Mouse (Mus musculus) adrenal gland, adult 2 months (tissue): ENCODE results near the gene Kcnj10. TPM values are rescaled to one million over a fixed set of nuclear protein-coding genes. Genes with fewer than 3 reads are reported as not detected.

ENCODE experiments used
- polyA plus RNA-seq: library from polyadenylated mRNA; depleted of rRNA; stranded (reverse); fragments of >200 nt; gene quantifications from 2 replicates; pipeline ENCODE4 v1.2.3, GENCODE M21; 2012; rRNA removed
- total RNA-seq, 2 experiments: library from RNA; stranded (reverse); gene quantifications; 2 replicates each; pipeline ENCODE4 v1.2.3; 2021

Gene Kcnj10
- total and polyA plus RNA-seq, 3 experiments, result 1.0 to 1.1 (median 1.1) TPM

Other genes with a start within 250 kb of the Kcnj10 start
- gene Pex19, start 214.5 kb upstream of the Kcnj10 start, total RNA-seq, result 100 to 1,000 TPM; 112 to 114 TPM
- 104 and 114 TPM in 2 replicates for gene Pex19, start 214.5 kb upstream of the Kcnj10 start, polyA plus RNA-seq
- 100 to 1,000 TPM; 110 to 120 TPM for gene Dcaf8, start 193.1 kb upstream of the Kcnj10 start, total RNA-seq
- gene Dcaf8, start 193.1 kb upstream of the Kcnj10 start, polyA plus RNA-seq, result 61.1 and 64.8 TPM in 2 replicates
- 10 to 100 TPM; 68.0 to 71.3 TPM for gene Pea15a, start 134.4 kb upstream of the Kcnj10 start, total RNA-seq
- gene Pea15a, start 134.4 kb upstream of the Kcnj10 start, polyA plus RNA-seq, result 22.1 and 24.5 TPM in 2 replicates
- under 1 TPM; 0.31 to 0.46 TPM for gene Casq1, start 121.3 kb upstream of the Kcnj10 start, total RNA-seq
- gene Casq1, start 121.3 kb upstream of the Kcnj10 start, polyA plus RNA-seq, result 0.13 and 0.24 TPM in 2 replicates
- 1 to 10 TPM in 1 of 2 experiments, under 1 TPM in 1; 0.62 to 3.6 TPM for gene Atp1a4, start 82.8 kb upstream of the Kcnj10 start, total RNA-seq
- 0.90 and 0.91 TPM in 2 replicates for gene Atp1a4, start 82.8 kb upstream of the Kcnj10 start, polyA plus RNA-seq
- gene Igsf8, start 79.6 kb upstream of the Kcnj10 start, total RNA-seq, result 10 to 100 TPM; 32.2 to 38.3 TPM
- gene Igsf8, start 79.6 kb upstream of the Kcnj10 start, polyA plus RNA-seq, result 109 and 126 TPM in 2 replicates
- gene Atp1a2, start 43.1 kb upstream of the Kcnj10 start, total RNA-seq, result 100 to 1,000 TPM; 126 to 247 TPM
- gene Atp1a2, start 43.1 kb upstream of the Kcnj10 start, polyA plus RNA-seq, result 57.3 and 85.0 TPM in 2 replicates
- under 1 TPM; 0.09 to 0.17 TPM for gene Kcnj9, start 11.9 kb upstream of the Kcnj10 start, total RNA-seq
- 0.67 and 0.85 TPM in 2 replicates for gene Kcnj9, start 11.9 kb upstream of the Kcnj10 start, polyA plus RNA-seq
- gene Pigm, start 35.3 kb downstream of the Kcnj10 start, total RNA-seq, result 10 to 100 TPM in 1 of 2 experiments, 1 to 10 TPM in 1; 9.2 to 11.2 TPM
- 10.4 and 11.0 TPM in 2 replicates for gene Pigm, start 35.3 kb downstream of the Kcnj10 start, polyA plus RNA-seq
- gene Slamf9, start 134.1 kb downstream of the Kcnj10 start, total RNA-seq, result 1 to 10 TPM; 3.2 to 7.9 TPM
- gene Slamf9, start 134.1 kb downstream of the Kcnj10 start, polyA plus RNA-seq, result 4.5 and 4.9 TPM in 2 replicates
- 1 to 10 TPM in 1 of 2 experiments, under 1 TPM in 1; 0.78 to 3.8 TPM for gene Igsf9, start 140.6 kb downstream of the Kcnj10 start, total RNA-seq
- 7.4 and 7.9 TPM in 2 replicates for gene Igsf9, start 140.6 kb downstream of the Kcnj10 start, polyA plus RNA-seq
- gene Tagln2, start 158.8 kb downstream of the Kcnj10 start, total RNA-seq, result 100 to 1,000 TPM in 1 of 2 experiments, 10 to 100 TPM in 1; 60.9 to 108 TPM
- 89.5 and 121 TPM in 2 replicates for gene Tagln2, start 158.8 kb downstream of the Kcnj10 start, polyA plus RNA-seq
- gene Cfap45, start 179.6 kb downstream of the Kcnj10 start, total RNA-seq, result under 1 TPM; 0.31 to 0.37 TPM
- gene Cfap45, start 179.6 kb downstream of the Kcnj10 start, polyA plus RNA-seq, result 0.15 TPM in 1 of 2 replicates, not detected in the other
- gene Vsig8, start 214.7 kb downstream of the Kcnj10 start, total RNA-seq, result under 1 TPM; 0.24 to 0.61 TPM
- 1.6 and 2.1 TPM in 2 replicates for gene Vsig8, start 214.7 kb downstream of the Kcnj10 start, polyA plus RNA-seq
- gene Slamf8, start 249.4 kb downstream of the Kcnj10 start, total RNA-seq, result 1 to 10 TPM in 1 of 2 experiments, under 1 TPM in 1; 0.49 to 1.1 TPM
- gene Slamf8, start 249.4 kb downstream of the Kcnj10 start, polyA plus RNA-seq, result 0.98 and 1.1 TPM in 2 replicates